Mouse (Mus musculus) T-helper 17 cell (primary cell): ENCODE measurements around the gene Cd55.
"Not testable (repeated sequence)": the region's sequence is repeated elsewhere in the genome, so short reads cannot be mapped to it uniquely, and the experiment has no call there.

Experiments
- in situ Hi-C, 2 experiments: fragments of 300-600 bp; cut with MboI, MseI; formaldehyde crosslinking; loops; 1 replicate in 1 of 2; 2 replicates in 1 of 2; pipeline ENCODE4 v1.15.1; 2025; ENCODE audit warnings: high pct_unique_total_duplicates in 2 of 2

Gene Cd55

DNA sequence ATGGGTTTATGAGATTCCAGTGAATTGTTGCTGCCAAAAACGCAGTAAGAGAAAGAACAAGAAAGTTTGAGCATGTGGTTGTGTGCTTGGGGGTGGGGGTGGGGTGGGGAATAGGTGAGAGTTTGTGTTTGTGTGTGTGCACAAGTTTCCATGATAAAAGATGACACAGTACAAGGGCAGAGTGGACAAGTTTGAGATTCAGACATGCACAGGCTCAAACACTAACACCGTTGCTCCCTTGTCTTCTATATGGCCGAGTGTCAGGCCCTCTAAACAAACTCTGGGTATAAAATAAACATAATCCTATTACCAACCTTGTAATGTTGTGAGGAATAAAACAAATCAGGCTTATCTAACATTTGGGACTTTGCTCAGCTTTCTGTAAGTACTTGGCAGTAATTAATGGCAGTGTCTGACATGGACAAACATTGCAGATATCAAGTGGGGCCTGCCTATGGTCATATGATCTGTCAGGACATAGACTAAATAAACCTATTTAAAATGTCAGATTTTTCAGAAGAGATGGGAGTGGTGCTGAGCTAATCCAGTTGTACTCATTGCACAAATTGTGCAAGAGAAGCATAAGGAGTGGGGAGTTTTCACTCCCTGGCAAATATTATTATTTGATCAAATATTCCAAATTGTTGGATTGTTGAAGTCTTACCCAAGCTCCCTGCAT lies 35.2 kb downstream of the Cd55 start:
- in situ Hi-C loops, result not testable (repeated sequence)

DNA sequence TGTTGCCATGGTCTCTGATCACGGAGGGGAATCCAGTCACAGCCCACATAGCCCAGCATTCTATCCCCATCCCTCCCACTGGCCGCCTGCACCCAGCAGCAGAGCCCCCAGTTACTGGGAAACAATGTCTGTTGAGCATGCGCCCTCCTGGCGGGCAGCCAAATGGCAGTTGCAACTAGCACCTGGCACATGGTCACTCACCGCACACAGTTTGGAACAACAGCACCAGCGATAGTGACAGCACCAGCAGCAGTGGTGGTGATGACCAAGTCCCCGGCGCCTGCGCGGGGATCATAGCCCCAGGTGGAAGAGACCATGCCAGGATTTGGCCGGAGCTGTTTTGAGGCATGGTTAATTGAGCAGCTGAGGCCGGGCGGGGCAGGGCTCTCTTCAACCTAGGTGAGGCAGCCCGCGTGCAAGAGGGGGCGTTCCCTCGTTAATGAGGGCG lies 39.9 kb downstream of the Cd55 start, which contains the start of gene Cd55b:
TSS of gene Cd55b (minus strand) at position 346 of the 448 bp plus-strand sequence.
- in situ Hi-C loops, result loop anchor here (5.0 kb wide), 1 partner anchor 40 kb away; the partner anchor contains the start of gene Cd55 (in 2 of the 2)

DNA sequence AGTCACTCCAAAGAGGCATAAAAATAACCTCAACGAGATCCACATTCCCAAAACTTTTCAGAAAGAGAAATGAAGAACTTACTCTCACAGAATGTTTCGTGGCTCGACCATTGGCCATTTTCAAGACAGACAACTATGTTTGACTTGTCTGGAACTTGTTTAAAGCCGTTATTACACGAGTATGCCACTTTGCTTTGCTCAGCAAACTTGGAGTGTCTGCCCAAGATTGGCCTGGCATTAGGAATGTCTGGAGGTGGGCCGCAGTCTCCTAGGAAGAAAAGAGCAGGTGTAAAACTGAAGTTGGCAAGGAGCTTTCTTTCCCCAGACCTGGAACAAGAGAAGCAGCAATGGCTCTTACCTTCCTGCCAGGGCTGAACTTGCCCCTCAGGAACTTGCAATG lies 40.5 kb downstream of the Cd55 start:
- in situ Hi-C loops, result loop anchor here (5.0 kb wide), 1 partner anchor 40 kb away; the partner anchor contains the start of gene Cd55 (in 2 of the 2)

DNA sequence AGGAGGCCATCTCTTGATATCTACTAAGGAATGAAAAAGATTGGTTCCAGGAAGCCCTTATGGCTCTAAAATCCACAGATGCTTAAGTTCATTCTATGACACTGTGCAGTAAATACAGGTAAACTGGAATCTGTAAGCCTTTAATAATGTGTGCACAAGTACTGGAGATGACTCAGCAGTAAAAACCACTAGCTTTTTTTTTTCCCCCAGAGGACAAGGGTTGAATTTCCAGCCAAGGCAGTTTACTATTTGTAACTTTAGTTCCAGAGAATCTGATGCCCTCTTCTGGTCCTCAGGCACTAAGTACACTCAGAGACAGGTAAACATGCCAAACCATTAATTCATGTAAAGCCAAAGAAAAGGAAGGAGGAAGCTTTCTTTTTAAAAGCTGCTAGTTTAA lies 65.4 kb downstream of the Cd55 start:
- in situ Hi-C loops, result not testable (repeated sequence)
